Mouse (Mus musculus) layer of hippocampus, adult 2 months (tissue): ENCODE results near the gene Iqcj. TPM values are rescaled to one million over a fixed set of nuclear protein-coding genes. Genes with fewer than 3 reads are reported as not detected.
"Not testable (repeated sequence)": the region's sequence is repeated elsewhere in the genome, so short reads cannot be mapped to it uniquely, and the experiment has no call there.

Experiments used
- DNase-seq, 2 experiments: peaks; one replicate each; pipeline ENCODE4 v3.0.0; 2022; ENCODE audit warnings: low spot score in 2 of 2
- H3K27ac ChIP-seq: fragments of 200-600 bp; 2 replicates; pipeline ENCODE4 v1.8.1; 2022
- H3K4me3 ChIP-seq: fragments of 200-600 bp; 2 replicates; pipeline ENCODE4 v1.8.1; 2022; ENCODE audit warnings: mild to moderate bottlenecking
- CTCF ChIP-seq: fragments of 200-600 bp; conservative IDR thresholded peaks from 2 replicates; pipeline ENCODE4 v1.8.1; 2022; ENCODE audit warnings: antibody characterized with exemption, mild to moderate bottlenecking, moderate library complexity
- total RNA-seq, 2 experiments: library from RNA; stranded (reverse); gene quantifications; 2 replicates each; pipeline ENCODE4 v1.2.3; 2021

Iqcj gene
- total RNA-seq, 2 experiments from 2014 or later: 4.4 to 5.7 TPM

GRCm38 (mm10) chr3:68056373-68057275 lies 164.6 kb downstream of the Iqcj start:
- Histone ChIP-seq H3K27ac (peak overlapping the region; percentile 3; the same call in 1 of the 2 replicates), H3K4me3 (peak overlapping the region; percentile 53)
- peak; percentile 96 for TF ChIP-seq CTCF
- DNase-seq: peak; percentile 60 to 84

- peak; percentile 95 for TF ChIP-seq CTCF
- H3K27ac ChIP-seq: no peak overlapping the region
- no peak overlapping the region for H3K4me3 ChIP-seq
- peak in 1 of 2 experiments; percentile 46 for DNase-seq
Measured at GRCm38 (mm10) chr3:68059162-68059800, 167.3 kb downstream of the Iqcj start.

- no peak for TF ChIP-seq CTCF
- H3K27ac ChIP-seq: peak within 1 kb of the TSS; percentile 25
- H3K4me3 ChIP-seq: peak within 1 kb of the TSS; percentile 1; the same call in 1 of the 2 replicates
- DNase-seq: no peak
Measured at GRCm38 (mm10) chr3:68064731-68065130, 172.7 kb downstream of the Iqcj start, which contains the start of gene Schip1. Gene Schip1 (plus strand): TSS chr3:68064802.

- Histone ChIP-seq H3K27ac (peak overlapping the region; percentile 77), H3K4me3 (no peak overlapping the region)
- peak; percentile 43 to 53 for DNase-seq
- TF ChIP-seq CTCF: peak; percentile 51
Measured at GRCm38 (mm10) chr3:68071395-68072386, 179.7 kb downstream of the Iqcj start.

- Histone ChIP-seq H3K27ac (no peak overlapping the region), H3K4me3 (no peak overlapping the region)
- no peak for DNase-seq
- TF ChIP-seq CTCF: no peak
Measured at GRCm38 (mm10) chr3:68077406-68077805, 185.4 kb downstream of the Iqcj start.

GRCm38 (mm10) chr3:68085024-68085423 lies 193.0 kb downstream of the Iqcj start:
- TF ChIP-seq CTCF: no peak
- DNase-seq: peak in 1 of 2 experiments; percentile 34
- H3K27ac ChIP-seq: no peak overlapping the region
- H3K4me3 ChIP-seq: no peak overlapping the region

GRCm38 (mm10) chr3:68092108-68092507 lies 200.1 kb downstream of the Iqcj start:
- DNase-seq: no peak
- TF ChIP-seq CTCF: no peak

GRCm38 (mm10) chr3:68096724-68097431 lies 204.9 kb downstream of the Iqcj start:
- Histone ChIP-seq H3K4me3 (no peak overlapping the region), H3K27ac (no peak overlapping the region)
- no peak for TF ChIP-seq CTCF
- no peak for DNase-seq

More at GRCm38 (mm10) chr3:68092108-68092507, 200.1 kb downstream of the Iqcj start:
- Histone ChIP-seq H3K4me3 (no peak overlapping the region), H3K27ac (no peak overlapping the region)

GRCm38 (mm10) chr3:68099561-68099960 lies 207.5 kb downstream of the Iqcj start:
- H3K27ac ChIP-seq, H3K4me3 ChIP-seq: not testable (repeated sequence)
- DNase-seq: peak in 1 of 2 experiments; percentile 3

- H3K4me3 ChIP-seq: no peak overlapping the region
- DNase-seq: peak; percentile 43 to 70
- TF ChIP-seq CTCF: no peak
- H3K27ac ChIP-seq: peak overlapping the region; percentile 52
Measured at GRCm38 (mm10) chr3:68101343-68101742, 209.3 kb downstream of the Iqcj start.

- TF ChIP-seq CTCF: no peak
- Histone ChIP-seq H3K27ac (no peak overlapping the region), H3K4me3 (no peak overlapping the region)
- DNase-seq: no peak
Measured at GRCm38 (mm10) chr3:68105081-68105685, 213.2 kb downstream of the Iqcj start.

Other genes starting within 250 kb of the Iqcj start
- gene Iqschfp, start within 50 bp of the Iqcj start, total RNA-seq: 10 to 100 TPM; 13.6 to 15.5 TPM
- 100 to 1,000 TPM; 276 to 283 TPM for gene Schip1, start 172.6 kb downstream of the Iqcj start, total RNA-seq